Mouse (Mus musculus) myocyte (in vitro differentiated cells): ENCODE measurements around the gene Abcc10.

Experiments
- CEBPB ChIP-seq: IDR thresholded peaks from 2 replicates; pipeline ENCODE4 v1.6.1; 2011; ENCODE audit warnings: mild to moderate bottlenecking, moderate library complexity; ENCODE audit not compliant: poor library complexity, insufficient read depth, severe bottlenecking
- E2F4 ChIP-seq: IDR thresholded peaks from one replicate; pipeline ENCODE4 v1.6.1; 2011; ENCODE audit warnings: mild to moderate bottlenecking, control low read depth, moderate library complexity; ENCODE audit not compliant: insufficient read depth
- MAX ChIP-seq: IDR thresholded peaks from one replicate; pipeline ENCODE4 v1.6.1; 2011; ENCODE audit warnings: low read depth, mild to moderate bottlenecking, control low read depth
- MYOG ChIP-seq, 3 experiments: IDR thresholded peaks; one replicate each; pipeline ENCODE4 v1.6.1; 2011; ENCODE audit warnings: control low read depth in 2 of 3, low read depth in 2 of 3, mild to moderate bottlenecking in 2 of 3; ENCODE audit not compliant: insufficient read length in 2 of 3, control insufficient read depth in 1 of 3, insufficient read depth in 1 of 3
- POLR2A ChIP-seq: IDR thresholded peaks from one replicate; pipeline ENCODE4 v1.6.1; 2011; ENCODE audit warnings: low read depth, mild to moderate bottlenecking, control low read depth, moderate library complexity; ENCODE audit not compliant: insufficient read length
- USF1 ChIP-seq: IDR thresholded peaks from one replicate; pipeline ENCODE4 v1.6.1; 2011; ENCODE audit warnings: low read depth, mild to moderate bottlenecking, control low read depth, moderate library complexity

DNA sequence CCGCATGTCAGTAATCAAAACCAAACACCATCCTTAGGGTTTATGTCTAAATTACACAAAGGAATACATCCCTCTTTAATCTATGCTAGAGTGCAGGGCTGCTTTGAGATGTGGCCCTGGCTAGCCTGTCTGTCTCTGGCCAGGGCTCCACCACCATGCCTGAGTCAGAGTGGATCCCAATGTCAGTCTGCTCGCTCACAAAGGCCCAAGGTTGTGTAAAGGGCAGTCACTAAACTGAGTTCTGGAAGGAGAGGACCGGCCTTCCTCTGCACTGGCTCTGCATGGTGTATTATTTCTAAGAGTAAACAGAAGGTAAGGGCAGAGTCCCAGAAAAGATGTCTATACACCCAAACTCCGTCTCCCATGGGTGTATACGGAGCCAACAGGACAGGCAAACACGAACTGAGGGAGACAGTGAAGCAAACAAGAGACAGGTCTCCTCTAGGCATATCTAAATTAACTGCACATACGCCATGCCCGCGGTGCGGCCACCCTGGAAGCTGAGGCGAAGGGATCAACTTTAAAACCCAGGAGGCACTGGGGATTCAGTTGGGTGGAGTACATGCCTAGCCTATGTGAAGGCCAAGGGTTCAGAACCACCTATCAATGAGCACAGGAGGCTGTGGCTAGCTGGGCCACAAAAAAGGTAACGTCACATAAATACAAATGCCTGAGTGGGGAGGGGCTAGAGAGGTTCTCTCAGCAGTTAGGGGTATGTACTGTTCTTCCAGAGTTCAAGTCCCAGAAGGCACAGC is 50.0 kb downstream of the Abcc10 start:
- TF ChIP-seq POLR2A (no peak), CEBPB (no peak), MAX (no peak), MYOG (IDR thresholded peaks at IDR 0.05; ENCODE audit: control insufficient read depth in 1 of 3, insufficient read depth in 1 of 3, insufficient read length in 2 of 3, low read depth in 2 of 3) (no peak), USF1 (no peak), E2F4 (no peak)
